Mouse (Mus musculus) mesoderm, embryonic 11.5 days (tissue): ENCODE data around the gene Ndc80.
"Not testable (repeated sequence)": the region's sequence is repeated elsewhere in the genome, so short reads cannot be mapped to it uniquely, and the experiment has no call there.

Experiments
- DNase-seq: peaks from one replicate; pipeline ENCODE4 v3.0.0-alpha.2; 2012; ENCODE audit warnings: low read depth, low spot score

Ndc80 gene

GRCm38 (mm10) chr17:71526711-71527564 is at the start of gene Ndc80:
TSS of gene Ndc80 (minus strand) at chr17:71526857.
- DNase-seq = peak; percentile 96

GRCm38 (mm10) chr17:71561631-71562030 is 35.0 kb upstream of the Ndc80 start:
- peak; percentile 37 for DNase-seq

GRCm38 (mm10) chr17:71552901-71553300 is 26.2 kb upstream of the Ndc80 start:
- DNase-seq = peak; percentile 17

- DNase-seq = peak; percentile 91
Measured at GRCm38 (mm10) chr17:71551757-71552451, 25.2 kb upstream of the Ndc80 start, which contains the start of gene Spdya. TSS of gene Spdya (plus strand) at chr17:71552061.

GRCm38 (mm10) chr17:71551350-71551749 is 24.7 kb upstream of the Ndc80 start:
- DNase-seq = no peak

GRCm38 (mm10) chr17:71548586-71548985 is 21.9 kb upstream of the Ndc80 start:
- DNase-seq = peak; percentile 38

- DNase-seq = no peak
Measured at GRCm38 (mm10) chr17:71537164-71537563, 10.5 kb upstream of the Ndc80 start.

- not testable (repeated sequence) for DNase-seq
Measured at GRCm38 (mm10) chr17:71535595-71535994, 8.9 kb upstream of the Ndc80 start.

GRCm38 (mm10) chr17:71528042-71528441 is 1.4 kb upstream of the Ndc80 start:
- DNase-seq = no peak

- DNase-seq = no peak
Measured at GRCm38 (mm10) chr17:71526302-71526708, 352 bp downstream of the Ndc80 start.

- no peak for DNase-seq
Measured at GRCm38 (mm10) chr17:71510297-71510696, 16.4 kb downstream of the Ndc80 start.

GRCm38 (mm10) chr17:71506832-71507231 is 19.8 kb downstream of the Ndc80 start:
- no peak for DNase-seq

- DNase-seq = no peak
Measured at GRCm38 (mm10) chr17:71495784-71496183, 30.9 kb downstream of the Ndc80 start.

- no peak for DNase-seq
Measured at GRCm38 (mm10) chr17:71491332-71491686, 35.3 kb downstream of the Ndc80 start.

GRCm38 (mm10) chr17:71490666-71491331 is 35.9 kb downstream of the Ndc80 start:
- DNase-seq = no peak

- no peak for DNase-seq
Measured at GRCm38 (mm10) chr17:71489703-71490461, 36.8 kb downstream of the Ndc80 start.

- DNase-seq = peak; percentile 9
Measured at GRCm38 (mm10) chr17:71486231-71486851, 40.3 kb downstream of the Ndc80 start.

- no peak for DNase-seq
Measured at GRCm38 (mm10) chr17:71485791-71486230, 40.8 kb downstream of the Ndc80 start.

GRCm38 (mm10) chr17:71484711-71485110 is 41.9 kb downstream of the Ndc80 start:
- no peak for DNase-seq

GRCm38 (mm10) chr17:71483418-71484060 is 43.1 kb downstream of the Ndc80 start:
- no peak for DNase-seq
